Mouse (Mus musculus) thymus, postnatal 4 days (tissue): ENCODE measurements around the gene Endog.
"Not testable (repeated sequence)": the region's sequence is repeated elsewhere in the genome, so short reads cannot be mapped to it uniquely, and the experiment has no call there.

ENCODE experiments used
- DNase-seq: peaks from one replicate; pipeline ENCODE4 v3.0.0; 2021

The Endog gene

DNA sequence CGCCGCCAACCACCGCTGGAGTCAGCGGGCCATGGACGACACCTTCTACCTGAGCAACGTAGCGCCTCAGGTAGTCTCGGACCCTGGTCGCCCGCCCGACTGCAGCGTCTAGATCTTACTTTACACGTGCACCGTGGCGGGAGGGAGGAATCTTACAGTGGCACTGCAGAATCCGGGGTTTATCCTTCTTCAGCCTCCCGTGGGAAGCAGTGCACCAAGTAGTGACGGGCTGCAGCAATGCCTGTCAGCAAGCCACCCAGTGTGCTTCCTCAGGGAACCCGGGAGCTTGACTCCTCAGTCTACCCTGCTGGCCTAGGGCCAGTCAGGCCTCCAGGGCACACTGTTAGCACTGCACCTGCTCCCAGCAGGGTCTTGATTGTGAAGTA, 697 bp downstream of the Endog start:
- DNase-seq, result no peak

DNA sequence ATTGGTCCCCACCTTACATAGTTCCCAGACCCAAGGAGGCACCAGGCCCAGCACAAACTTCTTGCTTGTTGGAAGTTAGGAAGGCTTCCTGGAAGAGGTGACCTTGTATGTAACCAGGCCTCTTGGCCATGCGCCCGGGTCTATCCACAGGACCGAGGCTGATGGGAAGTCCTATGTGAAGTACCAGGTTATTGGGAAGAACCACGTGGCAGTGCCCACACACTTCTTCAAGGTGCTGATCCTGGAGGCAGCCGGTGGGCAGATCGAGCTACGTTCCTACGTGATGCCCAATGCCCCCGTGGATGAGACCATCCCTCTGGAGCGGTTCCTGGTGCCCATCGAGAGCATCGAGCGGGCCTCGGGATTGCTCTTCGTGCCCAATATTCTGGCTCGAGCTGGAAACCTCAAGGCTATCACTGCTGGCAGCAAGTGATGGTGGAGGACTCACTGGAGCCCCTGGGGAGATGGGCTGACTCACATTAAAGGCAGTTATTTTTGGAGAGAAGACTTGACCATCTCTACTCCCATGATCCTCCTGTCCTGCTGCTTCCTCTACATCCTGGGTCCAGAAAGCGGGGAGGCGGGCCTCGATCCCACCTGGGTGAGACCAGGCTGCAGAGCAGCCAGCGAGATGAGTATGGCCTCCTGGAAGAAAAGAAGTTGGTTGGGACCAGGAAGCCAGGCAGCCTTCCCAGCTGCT, 2.4 kb downstream of the Endog start:
- no peak for DNase-seq

DNA sequence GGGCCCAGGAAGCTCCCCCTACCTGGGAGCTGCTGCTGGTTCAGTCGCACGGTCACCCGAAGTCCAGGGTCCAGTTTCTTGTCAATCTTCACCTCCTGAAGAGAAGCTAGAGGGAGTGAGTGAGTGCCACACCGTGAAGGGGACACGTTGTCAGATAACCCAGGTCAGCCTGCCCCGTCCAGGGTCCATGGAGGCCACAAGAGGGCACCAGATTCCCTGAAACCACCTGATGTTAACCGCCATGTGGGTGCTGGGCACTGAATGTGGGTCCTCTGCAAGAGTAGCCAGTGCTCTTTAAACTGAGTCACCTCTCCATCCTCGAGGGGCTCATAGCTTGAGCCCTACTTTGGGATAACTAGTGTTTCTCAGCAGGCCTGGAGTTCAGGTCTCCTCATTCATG, 4.6 kb downstream of the Endog start:
- no peak for DNase-seq

DNA sequence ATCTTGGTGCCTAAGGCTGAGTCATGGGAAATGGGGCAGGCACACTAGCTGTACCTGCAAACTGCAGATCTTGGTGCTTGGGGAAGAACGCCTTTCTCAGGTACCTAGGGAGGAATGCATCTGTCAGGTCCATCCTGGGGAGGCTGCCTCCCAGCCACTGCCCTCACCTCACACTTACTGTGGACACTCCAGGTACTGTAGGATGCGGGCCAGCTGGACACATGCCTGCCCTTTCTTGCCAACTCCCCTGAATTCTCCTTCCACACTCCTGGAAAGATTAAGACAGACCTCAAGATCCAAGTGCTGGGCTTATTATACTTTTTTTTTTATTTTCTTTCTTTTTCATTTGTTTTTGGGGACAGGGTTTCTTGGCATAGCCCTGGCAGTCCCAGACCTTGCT, 5.3 kb downstream of the Endog start:
- no peak for DNase-seq

DNA sequence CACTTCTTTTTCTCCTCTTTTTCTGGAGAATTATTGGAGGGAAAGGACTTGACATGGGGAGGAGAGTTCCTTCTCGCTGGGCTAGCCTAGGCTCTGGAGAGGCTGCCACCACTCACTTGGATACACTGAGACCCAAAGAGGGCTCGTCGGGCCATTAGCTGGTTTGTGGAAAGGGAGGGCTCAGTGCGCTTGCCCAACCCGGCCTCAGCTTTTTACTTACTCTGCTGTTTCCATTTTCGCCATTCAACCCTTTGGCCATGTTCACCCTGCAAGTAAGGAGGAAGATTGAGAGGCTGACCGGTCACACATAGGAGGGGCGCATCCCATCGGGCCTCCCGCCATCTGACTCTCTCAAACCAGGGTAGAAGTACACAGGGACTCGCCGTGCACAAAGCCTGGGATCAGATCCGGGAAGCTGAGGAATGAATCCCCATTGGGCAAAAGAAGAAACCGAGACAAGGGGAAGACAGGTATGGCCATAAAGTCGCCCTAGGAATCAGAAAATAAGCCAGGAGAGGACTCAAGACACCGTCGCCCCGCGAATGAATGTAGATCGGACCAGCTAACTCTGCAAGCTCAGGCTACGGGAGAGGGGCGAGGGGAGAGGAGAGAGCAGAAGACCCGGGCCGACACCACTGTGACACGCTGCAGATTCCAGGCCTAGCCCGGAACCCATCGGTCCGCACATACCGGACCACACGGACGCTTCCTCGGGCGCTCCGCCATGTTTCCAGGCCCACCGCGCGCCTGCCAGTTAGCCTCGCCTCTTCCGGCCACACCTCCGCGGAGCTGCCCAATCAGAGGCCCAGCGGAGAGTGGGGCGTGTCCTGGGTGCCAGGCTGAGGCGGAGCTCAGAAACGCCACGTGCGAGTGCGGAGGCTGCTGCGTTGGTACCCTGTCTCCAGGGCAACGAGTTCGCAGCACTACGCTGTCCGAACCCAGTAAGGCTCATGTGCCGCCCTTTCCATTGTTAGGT, 6.7 kb downstream of the Endog start, which contains the start of gene Spout1:
TSS of gene Spout1 (minus strand) at position 760 of the 976 bp plus-strand sequence.
- peak; percentile 95 for DNase-seq

DNA sequence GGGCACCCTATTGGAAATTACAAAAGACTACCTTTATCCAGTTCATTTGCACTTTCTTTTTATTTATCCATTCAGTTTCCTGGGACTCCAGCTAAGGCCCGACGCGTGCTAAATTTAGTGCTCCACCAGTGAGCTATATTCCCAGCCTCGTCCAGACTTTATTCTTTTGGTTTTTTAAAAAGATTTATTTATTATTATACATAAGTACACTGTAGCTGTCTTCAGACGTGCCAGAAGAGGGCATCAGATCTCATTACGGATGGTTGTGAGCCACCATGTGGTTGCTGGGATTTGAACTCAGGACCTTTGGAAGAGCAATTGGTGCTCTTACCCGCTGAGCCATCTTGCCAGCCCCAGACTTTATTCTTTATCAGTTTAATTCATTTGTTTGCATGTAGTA, 7.4 kb downstream of the Endog start:
- not testable (repeated sequence) for DNase-seq

DNA sequence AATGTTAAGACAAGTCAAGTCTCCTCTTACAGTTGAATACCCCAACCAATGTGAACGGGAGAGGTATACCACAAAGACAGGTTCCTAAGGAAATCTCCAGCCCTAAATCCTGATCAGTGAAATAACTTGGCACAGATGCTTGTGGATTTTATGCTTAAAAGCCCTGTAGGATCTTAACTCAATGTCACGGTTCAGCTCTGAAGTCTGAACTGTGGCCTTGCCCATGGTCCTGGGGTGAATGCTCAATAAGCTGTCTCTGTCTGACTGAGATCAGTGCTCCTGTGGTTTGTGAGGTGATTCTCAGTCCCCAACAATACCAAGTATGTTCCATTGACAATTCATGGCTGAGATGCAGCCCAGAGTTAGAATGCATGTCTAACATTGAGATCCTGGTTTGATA, 11.1 kb downstream of the Endog start:
- no peak for DNase-seq

DNA sequence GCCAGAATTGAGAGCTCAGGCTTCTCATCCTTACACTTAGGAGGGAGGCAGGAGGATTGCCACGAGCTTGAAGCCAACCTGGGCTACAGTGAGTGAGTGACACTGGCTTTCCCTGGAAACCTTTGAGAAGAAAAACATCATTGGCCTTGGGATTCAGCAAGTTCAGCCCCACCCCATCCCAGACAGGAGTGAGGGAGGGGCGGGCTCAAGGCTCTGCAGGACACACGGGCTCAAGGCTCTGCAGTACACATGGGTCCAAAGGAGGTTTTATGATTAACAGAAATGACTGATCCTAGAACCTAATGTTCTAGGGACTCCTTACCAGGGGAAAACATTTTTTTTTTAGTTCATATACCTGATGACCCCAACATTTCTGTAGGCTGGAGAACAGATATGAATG, 12.4 kb downstream of the Endog start:
- no peak for DNase-seq

DNA sequence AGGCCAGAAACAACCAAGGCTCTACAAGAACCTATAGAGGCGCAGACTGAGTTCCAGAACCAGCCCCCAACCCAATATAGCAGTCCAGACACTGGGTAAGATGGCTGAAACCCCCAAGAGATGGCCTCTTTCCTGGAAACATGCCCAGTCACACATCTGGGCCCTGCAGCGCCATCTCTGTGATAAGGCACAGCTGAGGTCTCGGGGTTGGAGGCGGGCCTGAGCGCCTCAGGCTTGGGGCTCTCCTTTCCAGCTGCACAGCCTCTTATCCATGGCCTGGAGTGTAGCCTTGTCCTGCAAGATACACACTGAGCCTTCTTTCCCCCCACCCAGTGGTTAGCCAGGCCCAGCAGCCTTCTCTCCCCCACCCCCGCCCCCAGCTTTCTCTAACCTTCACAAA, 14.0 kb downstream of the Endog start:
- DNase-seq, result no peak

DNA sequence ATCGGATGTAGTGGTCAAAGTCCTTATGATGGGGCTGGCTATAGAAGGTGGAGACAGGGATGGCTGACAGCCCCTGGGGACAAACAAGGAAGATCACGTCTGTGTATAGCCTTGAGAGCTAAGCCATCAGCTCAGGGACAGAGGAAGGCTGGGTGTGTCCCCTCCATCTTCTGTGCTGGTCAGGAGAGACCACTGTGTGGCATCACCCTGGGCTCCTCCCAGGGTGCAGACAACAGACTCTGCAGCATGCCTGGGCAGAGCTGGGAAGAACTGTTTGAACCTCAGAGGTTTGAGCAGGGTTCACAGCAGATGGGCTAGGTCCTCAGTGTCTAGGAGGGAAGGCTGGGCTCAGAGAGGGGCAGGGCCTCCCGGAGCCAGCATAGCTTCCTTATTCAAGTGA, 14.4 kb downstream of the Endog start:
- no peak for DNase-seq

DNA sequence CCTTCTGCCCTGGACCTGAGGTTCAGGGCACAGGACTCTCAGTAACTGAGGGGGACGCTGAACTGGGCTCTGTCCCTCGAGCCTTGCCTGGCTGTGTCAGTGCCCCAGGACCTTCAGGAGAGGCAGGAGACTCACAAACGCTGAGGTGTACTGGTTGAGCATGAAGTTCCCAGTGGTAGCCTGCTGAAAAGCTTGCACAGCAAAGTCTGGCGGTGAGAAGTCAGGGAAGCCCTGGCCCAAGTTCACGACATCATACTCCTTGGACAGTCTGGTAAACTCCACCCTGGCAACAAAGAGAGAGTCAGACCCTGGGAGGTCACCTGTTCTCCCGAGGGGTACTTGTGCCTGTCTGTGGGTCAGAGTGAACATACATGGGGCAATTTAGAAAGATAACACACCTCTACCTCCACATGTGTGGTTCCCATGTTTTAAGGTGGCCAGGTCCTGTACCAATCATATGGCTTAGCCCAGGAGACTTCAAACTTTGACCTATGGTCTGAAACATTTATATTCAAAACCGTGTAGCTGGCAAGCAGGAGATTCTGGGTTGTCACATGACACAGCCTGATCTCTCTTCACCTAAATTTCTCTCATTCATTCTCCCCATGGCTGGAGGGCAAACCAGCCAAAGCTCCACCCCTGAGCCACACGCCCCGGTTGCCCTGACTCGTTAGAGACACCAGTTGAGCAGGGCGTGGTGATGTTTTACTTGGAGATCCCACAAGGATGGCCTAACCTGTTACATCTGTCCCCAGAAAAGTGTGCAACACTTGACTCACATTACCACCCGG, 20.7 kb downstream of the Endog start:
- no peak for DNase-seq

DNA sequence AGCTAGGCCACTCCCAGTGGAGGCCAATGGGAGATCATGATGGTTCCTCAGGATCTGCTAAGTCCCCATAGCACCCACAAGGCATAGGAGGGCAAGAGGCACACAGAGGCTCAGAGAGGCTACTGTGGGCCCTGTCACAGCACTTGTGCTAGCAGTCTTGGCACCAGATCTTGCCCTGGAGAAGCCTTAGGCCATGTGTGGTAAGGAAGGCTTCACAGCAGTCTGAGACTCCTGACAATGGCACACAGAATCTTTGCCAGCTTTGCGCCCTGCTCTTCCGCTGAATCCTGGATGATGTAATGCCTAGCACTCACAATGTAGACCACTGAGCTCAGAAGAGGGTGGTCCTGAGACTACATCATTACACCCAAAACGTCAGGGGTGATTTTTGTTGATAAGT, 23.4 kb downstream of the Endog start:
- no peak for DNase-seq

DNA sequence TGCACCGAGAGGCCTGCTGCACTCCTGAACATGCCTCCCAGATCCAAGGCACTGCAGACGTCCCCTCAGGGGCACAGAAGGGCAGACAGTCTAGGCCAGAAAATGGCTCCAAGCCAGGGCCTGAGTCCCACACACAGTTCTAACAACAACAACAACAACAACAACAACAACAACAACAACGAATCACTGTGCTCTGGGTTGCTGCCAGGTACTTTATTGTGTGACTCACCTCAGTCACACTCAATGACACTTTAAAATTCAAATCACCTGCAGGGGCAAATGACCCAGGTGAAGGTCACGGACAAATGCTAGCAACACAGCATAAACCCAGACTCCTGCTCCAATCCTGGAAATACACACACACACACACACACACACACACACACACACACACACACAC, 26.7 kb downstream of the Endog start:
- DNase-seq, result no peak

DNA sequence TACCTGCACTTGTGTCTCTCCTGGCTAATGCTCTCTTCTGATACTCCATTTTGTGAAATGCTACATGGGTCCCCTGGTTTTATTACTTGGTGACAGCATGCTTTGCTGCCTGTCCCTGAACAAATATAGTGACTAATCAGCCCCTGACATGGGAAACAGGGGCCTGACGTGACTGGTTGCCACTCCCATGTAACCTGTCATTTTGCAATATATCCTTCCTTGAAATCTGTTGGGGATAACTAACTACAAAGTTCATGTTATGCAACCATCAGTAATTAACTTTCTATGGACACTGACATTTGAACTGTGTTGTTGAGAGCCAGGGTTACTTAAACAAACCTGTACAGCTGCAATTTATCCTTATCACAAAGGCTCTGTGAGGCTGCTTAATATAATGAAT, 28.7 kb downstream of the Endog start:
- no peak for DNase-seq

DNA sequence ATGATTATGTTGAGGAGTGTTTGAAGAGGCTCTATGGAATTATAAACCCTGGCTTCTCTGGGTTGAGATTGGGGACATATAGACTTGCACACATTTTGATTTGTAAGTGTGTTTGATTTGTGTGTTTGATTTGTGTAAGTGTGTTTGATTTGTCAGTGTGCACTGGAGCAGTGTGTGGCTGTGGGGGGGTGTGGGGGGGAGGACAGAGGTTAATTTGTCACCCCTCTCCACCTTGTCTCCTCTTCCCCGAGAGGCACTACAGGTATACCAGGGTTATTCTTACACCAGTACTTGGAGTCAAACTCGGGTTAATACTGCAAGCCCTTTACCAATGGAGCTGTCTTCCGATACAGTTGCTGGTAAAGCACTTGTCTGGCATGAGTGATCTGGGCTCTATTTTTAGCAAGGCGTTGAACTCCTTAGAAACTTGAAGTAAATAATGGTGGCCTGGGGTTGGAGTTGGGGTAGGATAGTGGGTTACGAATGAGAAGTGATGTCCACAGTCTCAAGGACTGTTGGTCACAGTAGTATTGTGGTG, 29.2 kb downstream of the Endog start:
- no peak for DNase-seq

DNA sequence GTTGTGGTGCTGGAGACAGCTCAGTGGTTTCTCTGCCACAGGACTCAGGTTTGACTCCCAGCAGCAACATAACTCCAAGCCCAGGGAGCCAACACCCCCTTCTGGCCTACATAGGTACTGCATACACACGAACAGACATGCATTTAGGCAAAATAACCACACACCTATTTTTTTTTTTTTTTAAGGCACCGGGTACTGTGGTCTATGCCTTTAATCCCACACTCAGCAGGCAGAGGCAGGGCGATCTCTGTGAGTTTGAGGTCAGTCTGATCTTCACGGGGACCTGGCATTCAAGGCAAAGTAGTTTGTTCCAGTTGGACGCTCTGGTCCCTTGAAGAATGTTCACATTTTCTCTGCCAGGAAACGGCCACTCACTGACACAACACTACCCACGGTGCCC, 32.1 kb downstream of the Endog start:
- peak; percentile 67 for DNase-seq

DNA sequence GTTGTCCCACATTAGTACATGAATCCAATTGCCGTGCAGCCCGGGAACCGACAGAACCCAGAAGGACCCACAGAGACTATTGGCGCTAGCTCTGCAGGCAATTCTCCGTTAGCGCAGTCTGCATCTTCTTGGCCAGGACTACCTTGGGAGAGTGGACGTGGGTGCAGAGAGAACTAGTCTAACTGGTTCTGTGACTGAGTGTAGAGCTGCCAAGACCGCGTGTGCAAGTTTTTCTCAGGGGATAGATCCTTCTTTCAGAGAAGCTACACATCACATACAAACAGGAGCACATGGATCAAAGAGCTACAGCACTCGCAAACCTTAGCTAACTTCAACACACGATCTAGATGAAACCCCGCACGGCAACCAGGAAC, 33.9 kb downstream of the Endog start:
- DNase-seq, result peak; percentile 39

DNA sequence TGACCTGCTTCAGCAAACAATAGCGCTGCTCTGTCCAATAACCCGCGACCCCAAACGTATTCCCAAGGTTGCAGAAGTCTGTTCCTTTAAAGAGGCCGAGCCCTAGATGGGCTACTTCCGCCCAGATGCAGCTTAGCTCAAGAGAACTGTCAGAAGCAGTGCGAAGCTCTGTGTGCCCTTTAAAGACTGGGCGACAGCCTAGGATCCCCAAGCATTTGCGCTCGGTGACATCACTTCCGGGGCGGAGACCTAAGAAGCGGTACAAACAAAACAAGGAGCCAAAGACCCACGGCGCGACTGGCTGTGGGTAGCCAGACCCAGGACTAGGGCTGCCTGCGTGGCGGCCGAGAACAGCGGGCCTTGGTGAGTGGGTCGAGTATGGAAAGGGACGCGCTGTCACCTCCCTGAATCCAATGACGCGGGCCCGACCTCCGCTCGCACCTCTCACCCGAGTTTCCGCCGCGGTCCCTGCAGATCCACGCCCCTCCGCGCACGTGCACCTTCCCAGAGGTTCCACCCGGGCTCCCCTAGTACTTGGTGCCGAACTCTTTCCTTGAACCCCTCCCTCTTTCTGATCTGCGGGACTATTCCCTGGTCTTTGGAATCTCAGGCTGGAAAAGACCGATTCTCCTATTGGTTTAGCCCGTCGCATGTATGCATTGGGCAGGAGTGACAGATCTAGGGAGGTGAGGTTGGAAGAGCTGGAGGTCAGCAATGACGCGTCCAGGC, 34.5 kb downstream of the Endog start, which contains the start of gene Kyat1:
TSS of gene Kyat1 (minus strand) at position 219 of the 729 bp plus-strand sequence.
- DNase-seq, result peak; percentile 95

DNA sequence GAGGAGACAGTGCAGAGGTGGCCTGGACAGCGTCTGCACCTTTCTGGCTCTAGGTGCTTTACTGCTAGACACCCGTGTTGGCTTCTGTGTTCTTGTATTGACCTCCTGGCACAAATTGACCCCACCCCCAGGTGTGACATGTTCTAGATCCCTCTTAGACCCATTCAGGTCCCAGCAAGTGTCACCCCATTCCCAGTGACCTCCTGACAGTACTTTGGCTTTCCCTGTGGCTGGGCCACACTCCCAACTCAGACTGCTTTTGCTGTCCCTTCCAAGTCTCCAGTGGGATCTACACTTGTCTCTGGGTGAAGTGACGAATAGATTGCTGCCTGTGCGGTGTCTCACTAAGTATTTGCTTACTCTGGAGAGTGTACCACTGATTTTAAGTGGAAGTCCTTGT, 36.1 kb downstream of the Endog start:
- DNase-seq, result no peak

DNA sequence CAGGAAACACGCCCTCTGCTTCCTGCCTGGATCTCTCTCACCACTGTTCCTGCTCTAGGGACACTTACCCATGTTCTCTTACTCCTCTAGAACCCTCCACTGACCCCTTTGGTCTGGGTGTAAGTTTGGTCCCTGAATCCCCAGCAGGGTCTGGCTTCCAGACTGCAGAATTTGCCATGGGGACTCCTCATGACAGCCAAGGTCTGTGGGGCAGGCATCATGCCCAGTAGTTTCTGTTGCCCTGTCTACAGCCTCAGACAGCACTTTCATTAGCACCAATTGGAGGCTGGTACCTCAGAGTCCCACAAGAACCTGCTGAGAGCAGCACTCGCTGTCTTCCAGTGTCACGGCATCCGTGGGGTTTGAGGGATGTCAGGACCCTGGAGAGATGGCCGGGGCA, 36.6 kb downstream of the Endog start:
- DNase-seq, result no peak

DNA sequence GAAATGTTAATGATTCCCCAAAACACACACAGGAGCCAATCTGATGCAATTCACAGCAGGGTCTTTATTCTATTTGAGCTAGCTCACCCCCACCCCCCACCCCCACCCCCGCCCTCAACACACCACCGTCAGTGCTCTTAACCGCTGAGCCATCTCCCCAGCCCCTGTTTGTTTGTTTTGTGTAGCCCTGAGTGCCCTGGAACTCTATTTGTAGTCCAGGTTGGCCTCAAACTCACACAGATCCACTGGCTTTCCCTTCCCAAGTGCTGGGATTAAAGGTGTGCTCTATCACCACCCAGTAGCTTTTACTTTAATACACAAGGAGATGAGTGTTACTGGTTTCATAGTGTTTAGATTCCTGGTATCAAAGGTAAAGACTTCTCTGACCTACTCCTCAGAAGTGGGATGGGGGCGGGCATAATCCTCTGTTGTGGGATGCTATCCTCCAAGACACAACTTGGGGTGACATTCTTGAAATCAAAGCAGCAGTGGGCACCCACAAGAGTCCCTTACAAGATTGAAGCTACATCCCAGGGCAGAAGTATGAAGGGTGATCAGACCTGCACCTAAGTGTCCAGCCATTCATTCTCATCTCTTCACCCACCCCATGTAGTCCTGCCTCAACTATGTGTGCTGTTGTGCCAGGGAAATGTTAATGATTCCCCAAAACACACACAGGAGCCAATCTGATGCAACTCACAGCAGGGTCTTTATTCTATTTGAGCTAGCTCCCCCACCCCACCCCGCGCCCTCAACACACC, 40.3 kb downstream of the Endog start:
- no peak for DNase-seq

DNA sequence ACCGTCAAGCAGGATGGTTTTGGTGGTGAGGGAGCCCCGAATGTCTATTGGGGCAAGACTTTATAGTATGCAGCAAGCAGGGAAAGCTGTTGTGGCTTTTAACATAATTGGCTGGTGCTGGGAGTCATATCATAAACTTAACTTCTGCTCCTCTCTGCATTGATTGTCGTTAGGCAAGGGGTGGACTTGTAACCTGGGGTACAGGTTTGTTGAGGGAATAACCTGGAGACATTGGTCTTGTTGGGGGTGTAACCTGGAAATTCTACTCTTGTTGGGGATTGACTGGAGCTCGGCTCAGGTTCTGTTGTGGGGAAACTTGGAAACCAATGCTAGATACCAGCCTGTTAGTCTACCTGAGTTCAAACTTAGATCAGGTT, 40.9 kb downstream of the Endog start:
- DNase-seq, result no peak
